ENCODE assay signal across 1 mouse cellular context in the genomic region with DNA sequence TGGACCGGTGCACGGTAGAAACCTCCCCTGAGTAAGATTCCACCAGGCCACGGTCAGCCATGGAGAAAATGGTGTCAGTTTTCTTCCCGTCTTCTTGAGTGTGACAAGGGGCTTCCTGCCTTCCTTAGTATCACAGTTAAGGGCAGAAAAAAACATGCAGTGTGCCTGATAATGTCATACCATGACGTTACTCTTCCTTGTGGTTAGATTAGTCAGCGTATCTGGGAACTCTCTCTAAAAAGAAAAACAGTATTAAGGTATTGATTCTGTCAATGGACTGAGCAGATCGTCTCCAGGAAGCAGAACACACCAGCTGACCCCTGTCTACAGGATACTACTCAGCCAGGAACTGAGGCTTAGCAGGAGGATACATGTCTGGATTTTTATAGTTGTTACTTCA.
A peak's percentile ranks its signal among the peaks of the same experiment; 100 is the strongest.
TF ChIP-seq lines count a peak whose summit lies in the region.

No protein-coding gene starts in this region.

TF ChIP-seq in MEL, 35 proteins besides CTCF, POLR2A, EP300 and RAD21:
- no peak for TF ChIP-seq ZKSCAN1 (IDR thresholded peaks at IDR 0.05; ENCODE audit: low read depth, low read length)
- TF ChIP-seq TAL1 (IDR thresholded peaks at IDR 0.05; ENCODE audit: low read length): peak; percentile 54
- TF ChIP-seq NRF1 (IDR thresholded peaks at IDR 0.05; ENCODE audit: insufficient read depth, low read depth, low read length, poor library complexity, severe bottlenecking): no peak
- TF ChIP-seq ZNF384 (IDR thresholded peaks at IDR 0.05; ENCODE audit: low read depth, low read length): peak; percentile 96
- peak; percentile 50; the same call in 1 of the 2 replicates for TF ChIP-seq NELFE (IDR thresholded peaks at IDR 0.05; ENCODE audit: low read depth, low read length)
- peak; percentile 59; the same call in 1 of the 2 replicates for TF ChIP-seq USF1 (IDR thresholded peaks at IDR 0.05; ENCODE audit: low read depth, low read length)
- TF ChIP-seq POLR2AphosphoS5 (IDR thresholded peaks at IDR 0.05; ENCODE audit: borderline replicate concordance, low read depth, low read length): no peak
- peak; percentile 90 for TF ChIP-seq MYC (IDR thresholded peaks at IDR 0.05; ENCODE audit: low read depth, low read length)
- TF ChIP-seq RCOR1 (IDR thresholded peaks at IDR 0.05; ENCODE audit: low read depth, low read length): peak; percentile 76
- TF ChIP-seq CHD1 (IDR thresholded peaks at IDR 0.05; ENCODE audit: low read depth, low read length): peak; percentile 59; the same call in 1 of the 2 replicates
- no peak; the same call in 1 of the 2 replicates for TF ChIP-seq POLR2AphosphoS2 (IDR thresholded peaks at IDR 0.05; ENCODE audit: low read length)
- peak; percentile 99 for TF ChIP-seq ETS1 (IDR thresholded peaks at IDR 0.05; ENCODE audit: low read depth, low read length)
- TF ChIP-seq ELF1 (IDR thresholded peaks at IDR 0.05; ENCODE audit: low read depth, low read length): peak; percentile 54; the same call in 1 of the 2 replicates
- TF ChIP-seq MAFK (IDR thresholded peaks at IDR 0.05; ENCODE audit: borderline replicate concordance, low read depth, low read length): no peak
- TF ChIP-seq SMC3 (IDR thresholded peaks at IDR 0.05; ENCODE audit: low read depth, low read length): no peak
- peak; percentile 66; the same call in 1 of the 2 replicates for TF ChIP-seq BHLHE40 (IDR thresholded peaks at IDR 0.05; ENCODE audit: borderline replicate concordance, low read depth, low read length)
- TF ChIP-seq HCFC1 (IDR thresholded peaks at IDR 0.05; ENCODE audit: low read depth, low read length): peak; percentile 57
- peak; percentile 72; the same call in 1 of the 2 replicates for TF ChIP-seq MAX (IDR thresholded peaks at IDR 0.05; ENCODE audit: low read length)
- TF ChIP-seq SIN3A (IDR thresholded peaks at IDR 0.05; ENCODE audit: low read length): peak; percentile 92
- no peak for TF ChIP-seq GABPA (IDR thresholded peaks at IDR 0.05; ENCODE audit: low read depth, low read length)
- no peak for TF ChIP-seq UBTF (IDR thresholded peaks at IDR 0.05; ENCODE audit: borderline replicate concordance, insufficient read depth, low read depth, low read length)
- TF ChIP-seq GATA1 (IDR thresholded peaks at IDR 0.05; ENCODE audit: low read depth, low read length): peak; percentile 93
- no peak for TF ChIP-seq E2F4 (IDR thresholded peaks at IDR 0.05; ENCODE audit: borderline replicate concordance, low read depth, low read length)
- peak; percentile 91 for TF ChIP-seq MXI1 (IDR thresholded peaks at IDR 0.05; ENCODE audit: low read depth, low read length)
- no peak; the same call in 1 of the 2 replicates for TF ChIP-seq TBP (IDR thresholded peaks at IDR 0.05; ENCODE audit: low read depth, low read length)
- TF ChIP-seq MAZ (IDR thresholded peaks at IDR 0.05; ENCODE audit: low read depth, low read length): no peak
- no peak for TF ChIP-seq USF2 (IDR thresholded peaks at IDR 0.05; ENCODE audit: borderline replicate concordance in 1 of 2, insufficient read depth in 1 of 2, low read depth in 1 of 2, low read length in 2 of 2)
- no peak for TF ChIP-seq KAT2A (conservative IDR thresholded peaks at IDR 0.05; ENCODE audit: low read depth, low read length)
- no peak for TF ChIP-seq CHD2 (IDR thresholded peaks at IDR 0.05; ENCODE audit: low read length)
- peak; percentile 80 for TF ChIP-seq TCF12 (IDR thresholded peaks at IDR 0.05; ENCODE audit: low read depth, low read length)
- peak; percentile 32; the same call in 1 of the 2 replicates for TF ChIP-seq ZC3H11A (IDR thresholded peaks at IDR 0.05; ENCODE audit: low read depth, low read length)
- TF ChIP-seq JUND (IDR thresholded peaks at IDR 0.05; ENCODE audit: low read depth, low read length): peak; percentile 73
- 0 out of 2 replicates have a peak, but pooled peaks have one; percentile 53 for TF ChIP-seq ZMIZ1 (IDR thresholded peaks at IDR 0.05; ENCODE audit: low read depth, low read length)
- TF ChIP-seq MEF2A (IDR thresholded peaks at IDR 0.05; ENCODE audit: extremely low read depth, insufficient replicate concordance, low read depth, low read length, poor library complexity, severe bottlenecking): no peak
- TF ChIP-seq MYB (IDR thresholded peaks at IDR 0.05; ENCODE audit: low read depth, low read length): peak; percentile 58
